Mouse (Mus musculus): ENCODE measurements at regions not wholly inside any gene's neighbourhood (a gene's known extent, or its start where the extent isn't known, plus 50 kb on each side); places are given as distances from the start of the nearest gene placed in this dataset.

DNA sequence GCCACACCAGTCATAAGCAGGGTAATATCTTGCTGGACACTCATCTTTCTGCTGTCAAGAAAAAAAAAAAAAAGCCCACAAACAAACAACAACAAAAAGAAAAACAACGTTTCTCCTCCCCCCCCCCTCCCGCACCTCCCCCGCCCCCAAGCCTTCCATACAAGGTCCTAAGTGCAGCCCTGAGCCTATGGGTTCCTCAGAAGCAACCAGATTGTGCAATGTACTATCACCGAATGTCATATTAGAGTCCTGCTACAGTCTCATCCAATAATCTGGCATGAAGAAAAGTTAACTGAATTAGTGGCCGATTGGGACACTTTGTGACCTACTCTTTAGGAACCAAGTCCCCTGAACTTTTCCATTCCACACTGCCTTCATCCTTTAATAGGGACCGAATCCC is 161.5 kb downstream of the Gm10295 start:
- no peaks in the 10 kb centered on the region for H3K36me3 ChIP-seq (ENCODE audit: insufficient read depth, low read length)
- DNase-seq (ENCODE audit: low spot score) (no peak), ATAC-seq (no peak)
- no peak overlapping the region for H3K4me2 ChIP-seq (replicated peaks; ENCODE audit: low read depth, low read length)
- H3K4me1 ChIP-seq (ENCODE audit: insufficient read depth, low read depth, low read length), result no peaks in the 10 kb centered on the region
- H3K9ac ChIP-seq (replicated peaks; ENCODE audit: low read depth), result no peak overlapping the region
- H3K27me3 ChIP-seq (replicated peaks; ENCODE audit: insufficient read depth, low read length), result no peaks in the 10 kb centered on the region
- H3K27ac ChIP-seq (ENCODE audit: low read length), result no peak overlapping the region
- H3K4me3 ChIP-seq (ENCODE audit: low read depth, low read length), result no peak overlapping the region
- WGBS, result 87% methylated on average over 5 of the region's 6 CpGs
- TF ChIP-seq EP300 (IDR thresholded peaks at IDR 0.05) (no peak), CTCF (IDR thresholded peaks at IDR 0.05) (no peak)
- H3K9me3 ChIP-seq (ENCODE audit: low read length), result no peaks in the 10 kb centered on the region

DNA sequence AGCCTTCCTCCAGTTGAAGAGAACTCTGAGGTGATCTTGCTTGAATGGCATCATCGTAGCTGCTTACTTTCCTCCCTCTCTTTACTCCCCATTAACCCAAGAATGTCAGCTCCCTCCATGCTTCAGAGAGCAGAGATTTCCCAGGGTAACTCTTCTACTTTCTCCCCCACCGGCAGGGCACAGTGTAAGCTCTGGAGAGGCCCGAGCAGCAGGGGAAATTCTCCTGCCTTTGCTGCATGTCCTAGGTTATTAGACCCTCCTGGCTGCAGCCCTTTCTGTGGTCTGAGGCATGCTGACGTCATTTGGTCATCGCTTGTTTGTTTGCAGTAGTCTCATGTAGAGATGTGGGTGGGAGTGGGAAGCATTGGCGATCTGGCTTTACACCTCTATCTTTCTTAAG is 163.2 kb downstream of the Gm10295 start:
- Histone ChIP-seq H3K36me3 (ENCODE audit: insufficient read depth, low read length) (no peaks in the 10 kb centered on the region), H3K9ac (replicated peaks; ENCODE audit: low read depth) (no peak overlapping the region), H3K27me3 (replicated peaks; ENCODE audit: insufficient read depth, low read length) (no peaks in the 10 kb centered on the region), H3K4me2 (replicated peaks; ENCODE audit: low read depth, low read length) (no peak overlapping the region), H3K27ac (ENCODE audit: low read length) (no peak overlapping the region), H3K9me3 (ENCODE audit: low read length) (no peaks in the 10 kb centered on the region), H3K4me1 (ENCODE audit: insufficient read depth, low read depth, low read length) (no peaks in the 10 kb centered on the region), H3K4me3 (ENCODE audit: low read depth, low read length) (no peak overlapping the region)
- WGBS, result 5% methylated on average over 6 of the region's 6 CpGs
- TF ChIP-seq CTCF (IDR thresholded peaks at IDR 0.05), result no peak
- TF ChIP-seq EP300 (IDR thresholded peaks at IDR 0.05), result no peak
- DNase-seq (ENCODE audit: low spot score) (no peak), ATAC-seq (no peak)

DNA sequence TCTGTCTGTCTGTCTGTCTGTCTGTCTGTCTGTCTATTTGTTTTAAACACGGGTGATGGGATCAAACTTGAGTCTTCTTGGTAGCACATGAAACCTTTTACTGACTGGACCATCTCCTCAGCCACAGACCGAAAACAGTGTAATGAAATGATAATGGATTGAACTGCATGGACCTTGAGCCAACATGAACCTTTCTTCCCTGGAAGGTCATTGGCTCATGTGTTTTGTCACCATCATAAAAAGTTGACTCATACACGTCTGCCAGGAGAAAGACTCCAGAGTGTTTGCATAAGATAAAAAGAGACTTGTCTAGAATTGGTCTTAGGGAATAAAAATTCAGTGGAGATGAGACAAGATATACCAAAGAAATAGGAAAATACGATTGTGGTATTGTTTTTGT is 176.4 kb downstream of the Gm10295 start:
- no peak for ATAC-seq
- Histone ChIP-seq H3K4me1 (ENCODE audit: insufficient read depth, low read depth, low read length) (no peaks in the 10 kb centered on the region), H3K36me3 (ENCODE audit: insufficient read depth, low read length) (no peaks in the 10 kb centered on the region), H3K9me3 (ENCODE audit: low read length) (no peaks in the 10 kb centered on the region), H3K4me2 (replicated peaks; ENCODE audit: low read depth, low read length) (no peak overlapping the region), H3K27me3 (replicated peaks; ENCODE audit: insufficient read depth, low read length) (no peaks in the 10 kb centered on the region), H3K27ac (ENCODE audit: low read length) (no peak overlapping the region), H3K4me3 (ENCODE audit: low read depth, low read length) (no peak overlapping the region), H3K9ac (replicated peaks; ENCODE audit: low read depth) (no peak overlapping the region)
- 71% methylated on average over 4 of the region's 4 CpGs for WGBS
- TF ChIP-seq CTCF (IDR thresholded peaks at IDR 0.05) (no peak), EP300 (IDR thresholded peaks at IDR 0.05) (no peak)
- DNase-seq (ENCODE audit: low spot score), result no peak

DNA sequence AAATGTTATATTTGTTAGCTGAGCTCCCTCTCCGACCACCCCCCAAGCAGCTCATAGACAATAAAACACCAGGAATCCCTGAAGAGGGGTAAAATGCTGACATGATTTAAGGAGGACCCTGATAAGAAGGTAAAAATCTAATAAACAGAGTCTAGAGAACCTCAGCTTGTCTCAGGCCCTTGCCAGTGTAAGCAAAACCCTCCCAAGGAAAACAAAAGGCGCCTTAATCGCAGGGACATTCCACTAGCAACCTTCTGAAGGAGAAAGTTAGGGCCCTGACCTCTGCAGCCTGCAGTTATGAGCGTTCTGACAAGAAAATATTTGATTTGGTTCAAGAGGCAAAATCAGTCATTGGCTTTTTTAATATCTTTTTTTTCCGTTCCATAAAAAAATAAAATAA is 212.2 kb downstream of the Gm10295 start:
- Histone ChIP-seq H3K4me1 (ENCODE audit: insufficient read depth, low read depth, low read length) (no peaks in the 10 kb centered on the region), H3K4me2 (replicated peaks; ENCODE audit: low read depth, low read length) (no peak overlapping the region), H3K27ac (ENCODE audit: low read length) (no peak overlapping the region), H3K9me3 (ENCODE audit: low read length) (no peaks in the 10 kb centered on the region), H3K36me3 (ENCODE audit: insufficient read depth, low read length) (no peaks in the 10 kb centered on the region), H3K4me3 (ENCODE audit: low read depth, low read length) (no peak overlapping the region), H3K9ac (replicated peaks; ENCODE audit: low read depth) (no peak overlapping the region), H3K27me3 (replicated peaks; ENCODE audit: insufficient read depth, low read length) (no peaks in the 10 kb centered on the region)
- WGBS, result 41% methylated on average over 5 of the region's 5 CpGs
- TF ChIP-seq EP300 (IDR thresholded peaks at IDR 0.05), result no peak
- TF ChIP-seq CTCF (IDR thresholded peaks at IDR 0.05), result no peak
- ATAC-seq, result no peak
- DNase-seq (ENCODE audit: low spot score), result no peak

DNA sequence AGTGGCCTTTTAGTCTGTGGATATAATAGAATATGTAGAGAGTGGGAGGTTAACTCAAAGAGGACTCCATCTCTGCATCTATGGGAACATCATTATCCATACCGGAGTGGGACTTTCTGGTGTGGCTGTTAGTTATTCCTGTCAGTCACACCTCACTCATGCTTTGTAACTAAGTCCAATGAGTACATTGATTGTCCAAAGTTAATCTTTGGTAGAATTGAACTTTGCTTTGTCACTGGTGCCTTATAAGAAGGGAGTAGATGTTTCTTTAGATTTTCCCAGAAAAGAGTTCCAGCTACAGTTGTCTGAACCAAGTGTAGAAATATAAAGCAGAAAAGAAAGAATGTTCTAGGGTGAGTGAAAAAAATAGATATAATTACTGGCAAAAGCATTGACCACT is 221.3 kb downstream of the Gm10295 start:
- Histone ChIP-seq H3K4me2 (replicated peaks; ENCODE audit: low read depth, low read length) (no peak overlapping the region), H3K9me3 (ENCODE audit: low read length) (no peaks in the 10 kb centered on the region), H3K27me3 (replicated peaks; ENCODE audit: insufficient read depth, low read length) (no peaks in the 10 kb centered on the region), H3K27ac (ENCODE audit: low read length) (no peak overlapping the region), H3K4me3 (ENCODE audit: low read depth, low read length) (no peak overlapping the region), H3K9ac (replicated peaks; ENCODE audit: low read depth) (no peak overlapping the region), H3K4me1 (ENCODE audit: insufficient read depth, low read depth, low read length) (no peaks in the 10 kb centered on the region), H3K36me3 (ENCODE audit: insufficient read depth, low read length) (no peaks in the 10 kb centered on the region)
- 100% methylated on average over 1 of the region's 1 CpGs for WGBS
- ATAC-seq (no peak), DNase-seq (ENCODE audit: low spot score) (no peak)
- TF ChIP-seq CTCF (IDR thresholded peaks at IDR 0.05), result no peak
- no peak for TF ChIP-seq EP300 (IDR thresholded peaks at IDR 0.05)

DNA sequence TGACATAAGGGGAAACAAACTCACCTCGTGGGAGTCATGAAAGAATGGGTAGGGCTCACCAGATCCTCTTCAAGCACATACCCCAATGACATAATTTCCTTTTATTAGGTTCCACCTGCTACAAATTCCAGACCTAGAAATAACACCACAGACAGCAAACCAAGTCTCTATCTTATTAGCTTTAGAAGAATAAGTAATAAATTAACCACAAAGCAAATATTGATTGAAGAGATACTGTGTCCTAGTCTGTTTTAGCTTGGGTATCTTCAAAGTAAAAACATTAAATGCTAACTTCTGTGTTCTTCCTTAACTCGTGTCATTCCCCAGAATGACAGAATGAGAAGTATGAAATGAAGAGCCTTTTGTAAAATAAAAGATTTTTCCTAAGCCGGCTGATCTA is 222.4 kb downstream of the Gm10295 start:
- 41% methylated on average over 3 of the region's 3 CpGs for WGBS
- no peaks in the 10 kb centered on the region for H3K9me3 ChIP-seq (ENCODE audit: low read length)
- H3K4me2 ChIP-seq (replicated peaks; ENCODE audit: low read depth, low read length), result no peak overlapping the region
- no peak overlapping the region for H3K9ac ChIP-seq (replicated peaks; ENCODE audit: low read depth)
- no peak overlapping the region for H3K27ac ChIP-seq (ENCODE audit: low read length)
- DNase-seq (ENCODE audit: low spot score) (no peak), ATAC-seq (no peak)
- TF ChIP-seq EP300 (IDR thresholded peaks at IDR 0.05) (no peak), CTCF (IDR thresholded peaks at IDR 0.05) (no peak)
- no peaks in the 10 kb centered on the region for H3K4me1 ChIP-seq (ENCODE audit: insufficient read depth, low read depth, low read length)
- no peaks in the 10 kb centered on the region for H3K36me3 ChIP-seq (ENCODE audit: insufficient read depth, low read length)
- no peak overlapping the region for H3K4me3 ChIP-seq (ENCODE audit: low read depth, low read length)
- no peaks in the 10 kb centered on the region for H3K27me3 ChIP-seq (replicated peaks; ENCODE audit: insufficient read depth, low read length)

DNA sequence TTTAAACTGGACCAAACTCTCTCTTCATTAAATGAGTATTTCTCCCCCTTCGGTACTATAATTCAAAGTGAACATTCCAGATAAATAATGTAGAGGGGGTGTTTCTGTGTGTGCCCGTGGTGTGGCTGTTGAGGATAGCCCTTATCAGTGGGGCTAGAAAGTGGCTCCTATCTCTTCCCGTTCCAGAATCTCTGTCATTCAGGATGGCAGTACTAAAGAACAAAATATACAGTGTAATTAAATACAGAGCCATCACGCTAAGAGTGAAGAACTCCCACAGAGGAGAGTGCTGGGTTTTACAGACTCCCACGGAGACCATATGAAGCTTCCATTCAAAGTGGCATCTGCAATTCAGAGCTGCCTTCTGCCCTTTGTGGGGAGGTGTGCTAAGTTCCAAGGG is 229.8 kb downstream of the Gm10295 start:
- DNase-seq (ENCODE audit: low spot score) (no peak), ATAC-seq (no peak)
- Histone ChIP-seq H3K9me3 (ENCODE audit: low read length) (no peaks in the 10 kb centered on the region), H3K9ac (replicated peaks; ENCODE audit: low read depth) (no peak overlapping the region), H3K27ac (ENCODE audit: low read length) (no peak overlapping the region), H3K4me3 (ENCODE audit: low read depth, low read length) (no peak overlapping the region), H3K27me3 (replicated peaks; ENCODE audit: insufficient read depth, low read length) (no peaks in the 10 kb centered on the region), H3K4me1 (ENCODE audit: insufficient read depth, low read depth, low read length) (no peaks in the 10 kb centered on the region), H3K36me3 (ENCODE audit: insufficient read depth, low read length) (no peaks in the 10 kb centered on the region), H3K4me2 (replicated peaks; ENCODE audit: low read depth, low read length) (no peak overlapping the region)
- TF ChIP-seq CTCF (IDR thresholded peaks at IDR 0.05) (no peak), EP300 (IDR thresholded peaks at IDR 0.05) (no peak)
- WGBS, result 45% methylated on average over 5 of the region's 5 CpGs
